Mouse (Mus musculus): ENCODE measurements around the gene Wdr61.
"Not testable (repeated sequence)": the region's sequence is repeated elsewhere in the genome, so short reads cannot be mapped to it uniquely, and the experiment has no call there.

Gene Wdr61

DNA sequence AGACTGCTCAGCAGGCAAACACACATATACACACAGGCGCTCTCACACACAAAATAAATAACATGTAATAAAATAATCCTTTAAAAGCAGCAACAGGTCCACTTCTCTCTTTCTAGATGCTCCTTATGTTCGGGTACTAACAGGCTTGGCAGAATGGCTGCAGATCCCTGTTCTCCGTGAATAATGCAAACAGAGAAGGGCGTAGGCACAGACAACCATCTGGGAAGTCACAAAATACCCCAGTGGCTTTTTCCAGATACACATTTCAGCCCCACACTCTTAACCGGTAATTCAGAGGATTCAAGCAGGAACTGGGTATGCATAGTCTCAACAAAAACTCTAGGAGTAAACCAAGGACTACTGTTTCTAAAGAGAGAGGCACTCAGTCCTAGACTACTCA lies 8.0 kb downstream of the Wdr61 start:
- DNase-seq (ENCODE audit: low spot score in 2 of 2), result no peak

DNA sequence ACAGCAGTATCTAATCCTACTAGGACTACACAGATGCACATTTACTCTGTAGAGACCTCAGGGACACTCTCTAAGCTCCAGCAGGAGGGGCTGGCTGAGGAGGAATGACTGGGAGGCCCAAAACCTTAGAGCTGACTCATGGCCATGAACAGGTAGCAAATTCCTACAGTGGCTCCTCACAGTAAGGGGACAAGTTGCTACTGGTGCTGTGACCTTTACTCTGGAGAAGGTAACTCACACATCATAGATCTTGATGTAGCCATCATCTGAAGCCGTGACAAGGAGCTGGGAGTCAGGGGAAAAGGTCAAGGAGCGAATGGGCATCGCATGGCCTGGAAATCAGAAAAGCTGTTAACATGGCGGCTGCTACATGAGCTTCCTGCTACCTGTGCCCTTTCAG lies 11.7 kb downstream of the Wdr61 start:
- DNase-seq (ENCODE audit: low spot score in 2 of 2), result no peak

DNA sequence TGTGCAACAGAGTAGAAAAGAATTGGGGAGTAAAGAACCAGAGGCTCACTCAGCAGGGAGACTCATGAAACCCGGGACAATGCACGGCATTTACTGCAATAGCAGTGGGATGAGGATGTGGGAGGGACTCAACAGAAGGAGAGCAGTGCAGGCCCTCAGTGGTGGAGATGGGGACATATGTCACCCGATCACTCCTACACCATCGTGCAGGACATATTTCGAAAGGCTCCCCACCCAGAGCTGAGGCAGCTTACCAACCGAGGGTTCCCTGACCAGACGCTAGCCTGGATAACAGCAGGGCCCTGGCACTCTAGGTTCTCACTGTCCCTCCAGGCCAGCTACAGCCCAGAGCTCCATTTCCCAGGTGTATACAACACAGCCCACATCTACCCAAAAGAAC lies 12.2 kb downstream of the Wdr61 start:
- no peak for DNase-seq (ENCODE audit: low spot score in 2 of 2)

DNA sequence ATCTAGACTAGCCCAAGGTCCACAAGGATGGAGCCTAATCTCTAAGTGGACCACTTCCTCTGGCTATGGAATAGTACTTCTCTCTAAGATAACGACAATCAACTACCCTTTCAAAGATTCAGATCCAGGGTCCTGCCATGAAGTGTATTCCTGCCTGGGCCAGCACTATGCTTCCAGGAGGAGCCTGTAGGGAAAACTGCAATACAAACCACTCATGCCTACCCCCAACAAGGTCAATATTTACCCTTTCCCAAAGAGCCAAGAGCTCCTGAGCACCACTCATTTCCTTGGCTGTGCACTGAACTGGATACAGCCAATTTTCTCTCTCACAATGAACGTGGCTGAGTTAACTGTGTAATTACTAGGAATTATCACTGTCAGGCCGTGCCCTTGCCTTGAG lies 16.8 kb downstream of the Wdr61 start:
- no peak for DNase-seq (ENCODE audit: low spot score in 2 of 2)

DNA sequence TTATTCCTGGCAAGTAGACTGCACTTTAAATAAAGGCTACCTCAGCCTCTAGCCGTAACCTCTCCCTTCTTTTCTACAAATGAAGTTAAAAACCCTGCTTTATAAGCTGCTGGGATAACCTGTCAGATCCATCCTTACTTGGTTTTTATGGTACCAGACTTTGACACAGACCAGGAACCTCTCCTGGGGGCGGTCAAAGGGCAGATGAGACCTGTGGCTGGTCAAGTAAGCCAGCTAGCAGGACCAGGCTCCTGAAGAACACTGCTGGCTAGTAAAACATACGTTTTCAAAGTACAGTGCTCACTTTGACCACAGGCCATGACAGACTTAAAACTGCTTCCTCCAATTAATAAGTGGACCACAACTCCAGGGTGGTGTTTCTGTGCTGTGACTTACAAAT lies 18.5 kb downstream of the Wdr61 start:
- no peak for DNase-seq (ENCODE audit: low spot score in 2 of 2)

DNA sequence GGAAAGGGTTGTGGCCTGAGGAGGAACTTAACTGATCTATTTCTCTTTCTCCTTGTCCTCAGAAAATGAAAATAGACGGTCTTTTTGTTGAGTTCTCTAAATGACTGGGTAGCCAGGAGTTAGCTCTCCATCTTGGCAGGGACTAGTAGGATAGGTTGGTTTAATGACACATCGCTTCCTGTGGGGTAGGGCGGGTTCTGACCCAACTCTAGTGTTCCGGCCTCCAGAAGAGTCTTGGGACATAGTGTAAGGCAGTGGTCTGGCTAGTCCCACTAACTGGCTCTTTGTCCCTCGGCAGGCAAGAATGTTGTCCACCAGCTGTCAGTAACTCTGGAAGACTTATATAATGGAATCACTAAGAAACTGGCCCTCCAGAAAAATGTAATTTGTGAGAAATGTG lies 26.2 kb downstream of the Wdr61 start:
- no peak for DNase-seq (ENCODE audit: low spot score in 2 of 2)

DNA sequence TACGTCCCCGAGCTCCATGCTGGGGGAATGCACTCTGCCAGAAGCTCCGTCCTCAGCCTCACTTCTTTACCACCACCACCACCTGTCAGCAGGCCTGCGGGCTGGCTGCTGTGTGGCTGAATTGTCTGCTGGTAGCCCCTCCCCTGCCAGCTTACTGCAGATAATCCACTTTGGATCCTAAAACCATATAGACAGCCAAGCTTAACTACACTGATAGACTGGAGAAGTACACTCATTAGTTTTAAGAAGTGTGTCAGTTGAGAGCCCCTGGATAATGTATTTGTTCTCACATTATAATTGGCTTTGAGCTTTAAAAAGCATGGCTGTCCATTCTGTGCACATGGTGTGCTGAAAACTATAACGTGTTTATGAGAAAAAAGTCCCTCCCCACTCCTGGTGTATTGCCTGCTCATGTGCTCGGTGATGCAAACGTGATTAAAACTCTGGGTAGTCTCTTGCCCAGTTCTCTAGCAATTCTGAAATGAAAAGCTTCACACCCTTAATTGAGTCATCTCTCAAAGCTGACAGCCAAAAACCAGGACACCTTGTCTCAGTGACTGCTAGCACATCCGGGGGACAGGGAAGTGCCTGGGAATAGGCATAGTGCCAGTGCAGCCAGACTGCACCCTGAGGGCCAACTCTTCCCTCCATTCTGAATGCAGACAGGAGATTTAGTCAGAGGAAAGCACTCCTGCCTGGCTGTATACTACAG lies 26.9 kb downstream of the Wdr61 start:
- DNase-seq (ENCODE audit: low spot score in 2 of 2), result no peak

DNA sequence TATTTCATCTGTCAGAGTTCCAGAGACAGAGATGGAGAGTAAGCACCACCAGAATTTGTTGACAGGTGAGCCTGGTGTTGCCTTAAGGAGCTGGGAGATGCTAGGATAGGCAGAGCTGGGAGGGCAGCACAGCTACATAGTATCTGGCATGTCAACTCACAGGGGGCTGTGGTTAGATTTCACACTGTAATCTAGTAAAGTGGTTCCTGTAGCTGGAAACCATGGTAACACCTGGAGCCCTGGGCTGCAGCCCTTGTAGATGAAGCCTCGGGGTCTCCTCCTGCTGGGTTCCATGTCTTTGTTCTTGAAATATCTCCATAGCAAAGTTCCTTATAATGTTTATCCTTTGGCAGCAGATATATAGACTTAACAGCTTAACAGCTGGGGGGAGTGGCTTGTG lies 28.8 kb downstream of the Wdr61 start:
- DNase-seq (ENCODE audit: low spot score in 2 of 2), result no peak

DNA sequence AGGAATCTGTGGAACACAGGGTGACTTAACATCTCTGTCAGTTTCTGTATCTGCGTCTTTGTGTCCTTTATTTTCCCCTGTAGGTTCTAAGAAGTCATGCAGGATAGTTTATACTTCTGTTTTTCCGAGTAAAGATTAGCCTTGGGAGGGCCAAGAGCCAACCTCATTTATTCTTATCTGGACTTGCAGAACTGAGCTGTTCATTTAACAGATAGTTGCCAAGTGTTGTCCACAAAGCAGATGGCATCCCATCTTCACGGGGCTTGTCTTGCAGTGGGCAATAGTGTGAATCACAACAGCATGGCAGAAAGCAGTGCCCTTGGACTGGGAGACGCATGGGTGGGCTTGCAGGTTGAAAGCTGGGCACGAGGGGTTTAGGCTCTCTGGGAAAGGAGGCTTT lies 30.0 kb downstream of the Wdr61 start:
- no peak for DNase-seq (ENCODE audit: low spot score in 2 of 2)

DNA sequence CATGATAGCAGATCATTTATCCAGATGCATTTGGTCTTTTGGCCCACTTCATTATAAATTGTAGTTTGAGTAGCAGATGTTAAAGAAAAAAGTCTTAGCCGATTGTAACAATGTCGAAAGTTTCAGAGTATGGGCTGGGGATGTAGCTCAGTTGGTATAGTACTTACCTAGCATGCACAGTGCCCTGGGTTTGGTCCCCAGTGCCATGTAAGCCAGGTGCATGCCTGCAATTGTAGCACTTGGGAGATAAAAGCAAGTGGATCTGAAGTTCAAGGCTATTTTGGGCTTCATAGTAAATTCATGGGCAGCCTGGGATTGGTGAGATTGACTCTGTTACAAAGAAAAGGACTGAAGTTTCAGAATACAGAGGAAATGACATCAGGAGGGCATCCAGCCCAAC lies 31.7 kb downstream of the Wdr61 start:
- no peak for DNase-seq (ENCODE audit: low spot score in 2 of 2)

DNA sequence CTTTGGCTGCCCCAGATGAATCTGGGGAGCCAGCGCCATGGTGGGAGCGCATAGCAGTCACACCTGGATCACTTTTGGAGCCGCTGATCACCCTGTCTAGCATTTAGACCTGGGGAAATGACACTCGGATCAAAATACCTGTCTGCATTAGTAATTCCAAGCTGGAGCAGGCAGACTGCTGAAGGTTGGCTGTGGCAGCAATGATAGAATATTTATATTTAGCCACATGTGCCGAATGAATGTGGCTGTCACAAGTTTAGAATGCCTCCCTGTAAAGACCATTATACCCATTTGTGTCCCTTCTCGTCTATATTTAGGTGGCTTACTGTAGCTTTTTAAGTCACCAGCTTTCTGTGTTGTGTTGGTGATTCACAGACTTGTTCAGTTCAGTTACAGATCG lies 33.6 kb downstream of the Wdr61 start:
- DNase-seq (ENCODE audit: low spot score in 2 of 2), result no peak

DNA sequence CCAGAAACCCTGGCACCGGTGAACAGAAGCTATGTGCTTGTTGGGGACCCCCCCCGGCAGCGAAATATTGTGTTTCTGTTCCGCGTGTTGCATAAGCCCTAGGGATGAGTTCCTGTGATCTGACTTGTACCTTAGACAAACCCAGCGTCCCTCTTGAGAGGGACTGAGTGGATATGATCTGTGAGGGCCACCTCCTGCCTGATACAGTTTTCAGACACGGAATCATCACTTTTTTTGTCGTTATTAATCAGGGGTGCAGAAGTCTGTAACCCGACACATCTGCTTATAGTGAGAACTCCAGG lies 34.2 kb downstream of the Wdr61 start:
- no peak for DNase-seq (ENCODE audit: low spot score in 2 of 2)

DNA sequence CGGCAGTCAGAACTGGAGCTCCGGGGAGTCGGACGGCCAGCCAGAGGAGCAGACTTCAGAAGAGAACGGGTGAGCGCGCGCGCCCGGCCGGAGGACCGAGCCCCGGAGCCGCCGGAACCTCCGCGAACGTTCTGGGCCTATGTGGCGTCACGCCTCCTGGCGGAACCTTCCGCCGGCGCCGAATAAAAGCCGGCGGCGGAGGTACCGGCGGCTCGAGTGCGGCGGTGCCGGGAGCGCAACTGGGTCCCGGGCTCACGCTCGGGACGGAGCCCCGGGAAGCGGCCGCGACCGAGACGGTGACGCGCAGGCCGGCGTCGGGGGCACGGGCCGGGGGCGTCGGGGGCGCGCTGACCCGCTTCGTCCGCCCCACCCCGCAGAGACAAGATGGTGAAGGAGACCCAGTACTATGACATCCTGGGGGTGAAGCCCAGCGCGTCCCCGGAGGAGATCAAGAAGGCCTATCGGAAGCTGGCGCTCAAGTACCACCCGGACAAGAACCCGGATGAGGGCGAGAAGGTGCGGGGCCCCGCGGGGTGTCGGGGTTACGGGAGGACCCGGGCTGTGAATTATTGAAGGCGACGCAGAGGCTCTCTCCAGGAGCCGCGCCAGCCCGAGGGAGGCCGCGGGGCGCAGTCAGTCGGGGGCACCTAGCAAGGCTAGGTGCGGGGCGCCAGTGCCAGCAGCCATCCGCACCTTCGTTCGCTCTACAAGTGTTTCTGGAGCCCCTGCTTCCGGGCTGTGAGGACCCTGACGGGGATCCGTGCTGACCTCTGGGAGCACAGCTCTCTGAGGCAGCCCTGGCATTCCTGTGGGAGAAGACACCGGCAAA lies 34.8 kb downstream of the Wdr61 start:
- peak; percentile 74 to 88 for DNase-seq (ENCODE audit: low spot score in 2 of 2)

DNA sequence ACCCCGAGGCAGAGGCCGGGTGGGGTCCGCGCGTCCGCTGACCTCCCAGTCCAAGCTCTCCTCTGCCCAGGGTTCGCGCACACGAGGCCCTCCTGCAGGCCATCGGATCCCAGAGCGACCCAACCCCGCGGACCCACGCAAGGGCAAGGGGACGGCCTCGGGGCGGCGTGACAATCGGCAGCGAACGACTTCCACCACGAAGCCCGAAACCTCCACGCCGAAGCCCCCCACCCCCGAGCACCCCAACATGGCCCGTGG lies 35.3 kb downstream of the Wdr61 start:
- DNase-seq (ENCODE audit: low spot score in 2 of 2), result no peak

DNA sequence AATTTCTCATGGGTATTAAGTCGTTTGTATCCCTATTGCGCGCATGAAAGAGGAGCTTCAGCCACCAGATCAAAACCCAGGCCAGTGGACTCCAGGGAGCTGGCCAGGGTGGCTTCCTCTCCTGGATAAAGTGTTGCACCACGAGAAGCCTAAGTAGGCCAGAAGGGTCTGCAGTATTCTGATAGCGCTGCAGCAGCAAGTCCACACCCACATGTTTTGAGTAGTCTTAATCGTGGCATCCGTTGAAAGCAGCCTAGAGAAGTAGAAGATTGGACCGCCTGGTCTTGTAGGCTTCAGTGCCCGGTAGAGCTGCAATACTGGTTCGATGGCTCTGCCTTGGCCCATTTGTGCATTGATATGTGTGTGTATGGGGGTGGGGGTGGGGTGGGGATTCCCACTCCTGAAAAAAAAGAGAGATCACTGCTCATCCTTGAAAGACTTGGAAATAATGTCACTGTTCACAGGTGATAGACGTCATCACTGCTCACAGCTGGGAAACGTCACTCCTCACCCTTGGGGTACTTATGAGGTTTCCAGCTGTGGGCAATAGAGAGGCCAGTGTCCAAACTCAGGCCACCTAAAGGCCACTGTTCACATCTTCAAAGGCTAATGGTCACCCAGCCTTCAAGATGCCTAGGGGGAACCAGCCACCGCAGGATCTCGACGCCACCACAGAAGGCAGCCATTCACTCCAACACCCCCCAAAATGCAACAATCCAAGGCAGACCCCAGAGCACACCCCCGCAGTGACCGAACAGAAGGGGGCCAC lies 35.8 kb downstream of the Wdr61 start, which contains the start of gene Dnaja4:
Gene Dnaja4 (plus strand): TSS at position 556 of the 769 bp plus-strand sequence.
- peak; percentile 70 to 79 for DNase-seq (ENCODE audit: low spot score in 2 of 2)

DNA sequence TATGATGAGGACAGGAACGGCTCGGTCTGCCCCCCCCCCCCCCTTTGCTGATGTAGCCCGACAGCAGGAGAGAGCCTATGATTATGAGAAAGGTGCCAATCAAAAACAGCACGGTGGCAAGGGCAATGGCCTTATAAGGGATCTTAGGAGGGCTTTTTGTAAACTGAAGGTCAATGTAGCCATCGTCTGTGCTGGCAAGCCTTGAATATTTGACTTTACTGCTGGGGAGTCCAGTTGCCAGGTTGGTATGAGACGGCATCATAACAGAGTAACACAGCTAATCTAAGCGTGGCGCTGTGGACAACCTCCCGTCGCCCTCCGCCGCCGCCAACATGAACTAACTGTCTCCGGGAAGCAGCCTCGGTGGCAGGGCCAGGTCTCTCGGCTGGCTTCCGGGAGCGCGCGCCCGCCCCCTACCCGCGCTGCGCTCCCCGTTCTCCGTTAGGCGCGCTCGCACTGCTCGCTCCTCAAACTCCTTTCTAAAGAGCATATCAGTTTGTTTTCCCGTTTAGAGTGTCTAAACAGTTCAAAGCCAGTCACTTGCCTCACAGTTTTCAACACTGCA lies 43.0 kb downstream of the Wdr61 start:
- not testable (repeated sequence) for DNase-seq (ENCODE audit: low spot score in 2 of 2)

DNA sequence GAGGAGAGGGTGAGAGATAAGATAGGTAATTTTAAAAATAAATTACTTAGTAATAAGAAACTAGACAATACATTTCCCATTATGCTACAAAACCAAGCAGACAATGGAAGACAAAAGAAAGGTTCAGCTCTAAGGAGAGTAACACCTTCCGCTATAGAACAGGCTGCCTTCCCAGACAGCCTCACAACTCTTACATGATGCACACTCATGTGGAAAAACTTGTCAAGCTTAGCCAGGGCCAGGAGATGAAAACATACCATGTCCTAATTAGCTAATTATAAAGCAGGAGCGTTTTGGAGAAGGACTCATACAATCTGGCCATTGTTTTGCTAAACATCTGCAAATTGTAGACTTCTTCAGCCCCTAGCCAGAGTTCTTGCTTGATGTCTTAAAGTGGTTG lies 43.6 kb downstream of the Wdr61 start:
- not testable (repeated sequence) for DNase-seq (ENCODE audit: low spot score in 2 of 2)

DNA sequence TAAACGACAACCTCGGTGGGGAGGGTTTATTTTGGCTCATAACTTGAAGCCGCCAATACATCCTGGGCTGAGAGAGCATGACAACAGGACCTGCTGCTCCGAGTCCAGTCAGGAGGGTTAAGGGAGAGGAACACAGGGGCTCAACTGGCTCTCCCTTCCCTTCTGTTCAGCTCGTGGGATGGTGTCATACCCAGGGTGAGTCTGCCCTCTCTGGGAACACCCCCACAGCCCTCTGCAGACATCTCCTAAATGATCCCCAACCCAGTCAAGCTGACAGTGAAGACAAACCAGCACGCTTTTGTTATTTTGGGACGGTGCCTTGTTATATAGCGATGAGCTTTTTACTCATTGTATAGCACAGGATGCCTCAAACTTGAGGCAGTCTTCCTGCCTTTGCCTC lies 44.9 kb downstream of the Wdr61 start:
- no peak for DNase-seq (ENCODE audit: low spot score in 2 of 2)

DNA sequence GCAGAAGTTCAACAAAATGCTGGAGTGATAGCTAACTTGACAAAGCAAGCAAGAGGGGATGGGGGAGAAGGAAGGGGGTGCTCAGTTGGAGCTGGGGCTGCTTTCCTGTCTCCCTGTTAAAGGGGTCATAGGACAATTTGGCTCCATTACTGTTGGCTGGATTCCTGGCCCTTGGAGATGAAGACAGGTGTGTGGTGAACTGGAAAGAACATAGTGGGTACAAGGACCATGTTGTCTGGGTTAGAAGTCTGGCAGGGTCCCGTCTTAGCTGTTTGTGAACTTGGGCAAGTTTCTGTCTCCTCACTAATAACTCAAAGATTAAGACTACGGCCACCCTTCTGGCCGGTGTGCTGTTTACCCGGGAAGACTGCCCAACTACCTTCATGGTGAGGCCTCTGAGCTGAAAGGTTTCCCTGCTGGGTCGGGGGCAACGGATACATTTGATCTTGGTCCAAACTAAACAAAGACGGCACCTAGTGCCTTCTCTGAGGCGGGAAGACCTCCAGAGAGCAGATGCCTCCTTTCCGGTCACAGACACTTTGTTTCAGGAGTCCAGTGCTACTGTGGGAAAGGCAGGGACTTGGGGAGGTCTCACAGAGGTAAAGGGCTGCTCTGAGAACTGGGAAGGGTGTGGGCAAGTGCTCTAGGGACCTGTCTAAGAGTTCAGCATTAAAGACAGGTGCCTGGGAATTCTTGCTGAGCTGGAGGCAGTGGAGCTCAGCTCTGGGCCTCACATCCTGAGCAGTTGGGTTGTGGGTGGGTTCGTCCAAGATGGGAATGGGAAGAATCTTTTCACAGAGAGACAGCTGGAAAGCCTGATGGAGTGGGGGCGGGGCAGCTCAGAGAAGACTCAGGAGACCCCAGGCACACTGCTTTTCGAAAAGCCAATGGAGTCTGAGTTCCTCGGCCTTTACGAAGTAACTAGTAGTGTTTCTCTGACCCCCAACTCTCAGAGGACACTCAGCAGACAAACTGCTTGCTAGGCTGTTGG lies 46.8 kb downstream of the Wdr61 start:
- no peak for DNase-seq (ENCODE audit: low spot score in 2 of 2)

DNA sequence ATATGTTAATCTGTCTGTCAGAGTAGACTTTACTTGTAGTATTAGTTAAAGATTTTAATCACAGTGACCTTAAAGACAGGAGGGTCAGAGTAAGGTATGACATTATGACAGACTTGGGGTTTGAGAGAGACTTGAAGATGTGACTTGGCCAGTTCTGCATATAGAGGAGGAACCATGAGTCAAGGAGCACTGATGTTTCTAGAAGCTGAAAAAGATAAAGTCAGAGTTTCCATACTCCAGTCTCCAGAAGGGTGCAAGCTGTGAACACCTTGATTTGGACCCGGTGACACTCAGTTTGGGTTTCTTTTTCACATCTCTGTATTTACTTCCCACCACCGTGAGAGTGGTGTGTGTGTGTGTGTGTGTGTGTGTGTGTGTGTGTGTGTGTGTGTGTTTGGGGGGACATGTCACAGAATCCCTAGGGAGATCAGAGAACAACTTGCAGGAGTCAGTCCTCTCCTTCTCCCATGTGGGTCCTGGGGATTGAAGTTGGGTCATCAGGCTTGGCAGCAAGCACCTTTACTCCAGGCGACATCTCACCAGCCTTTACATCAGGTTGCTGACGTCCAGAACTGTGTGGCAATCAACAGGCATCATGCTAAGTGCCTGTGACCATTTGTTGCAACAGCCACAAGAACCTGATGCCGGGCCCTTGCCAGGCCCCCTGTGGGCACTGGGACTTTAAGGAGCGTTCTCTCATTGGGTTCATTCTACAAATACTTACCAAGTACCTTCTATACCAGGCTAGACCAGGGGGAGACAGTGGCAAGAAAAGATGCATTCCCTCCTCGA lies 50.3 kb downstream of the Wdr61 start:
- DNase-seq (ENCODE audit: low spot score in 2 of 2), result no peak

DNA sequence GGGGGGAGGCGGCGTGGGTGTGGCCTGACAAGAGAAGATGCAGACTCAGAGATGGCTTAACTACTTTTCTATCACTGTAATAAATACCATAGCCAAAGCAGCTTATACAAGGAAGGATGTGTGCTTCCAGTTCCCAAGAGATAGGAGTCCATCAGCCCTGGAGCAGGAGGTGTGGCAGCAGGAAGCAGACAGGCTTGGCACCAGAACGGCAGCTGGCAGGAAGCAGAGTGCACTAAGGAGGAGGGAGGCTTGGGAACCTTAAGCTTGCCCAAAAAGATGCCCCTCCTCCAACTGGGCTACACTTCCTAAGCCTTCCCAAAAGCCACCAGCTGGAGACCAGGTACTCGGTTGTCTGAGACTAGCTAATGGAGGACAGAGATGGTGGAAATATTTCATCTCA lies 51.5 kb downstream of the Wdr61 start:
- no peak for DNase-seq (ENCODE audit: low spot score in 2 of 2)

All from spleen, postnatal 4 days (tissue).